Mouse (Mus musculus) embryonic facial prominence, embryonic 11.5 days (tissue): Measurements from ENCODE around the gene Pax5. TPM values are rescaled to one million over a fixed set of nuclear protein-coding genes. Genes with fewer than 3 reads are reported as not detected.
A peak's percentile ranks its signal among the peaks of the same experiment; 100 is the strongest.

Experiments used
- ATAC-seq: fragments of 200-750 bp; cut with Nextera tagmentation; replicated peaks from 2 replicates; pipeline ENCODE4 v1.8.0; 2017; ENCODE audit warnings: low read depth; ENCODE audit not compliant: insufficient number of reproducible peaks, low FRiP score, low TSS enrichment
- DNase-seq: peaks from one replicate; pipeline ENCODE4 v3.0.0-alpha.2; 2015; ENCODE audit warnings: low spot score
- H3K27ac ChIP-seq: fragments of 300-500 bp; sonication (generic); replicated peaks from 2 replicates; pipeline ENCODE4 v1.5.1; 2014; ENCODE audit warnings: mild to moderate bottlenecking, low read depth, low read length, control low read depth
- H3K27me3 ChIP-seq: fragments of 300-500 bp; sonication (generic); 2 replicates; pipeline ENCODE4 v1.6.1; 2014; ENCODE audit warnings: mild to moderate bottlenecking, low read length, moderate library complexity, mixed read lengths; ENCODE audit not compliant: control insufficient read depth, insufficient read depth
- H3K36me3 ChIP-seq: fragments of 300-500 bp; sonication (generic); replicated peaks from 2 replicates; pipeline ENCODE4 v1.6.1; 2014; ENCODE audit warnings: low read depth, mild to moderate bottlenecking, low read length, moderate library complexity, mixed read lengths; ENCODE audit not compliant: control insufficient read depth, insufficient read depth
- H3K4me1 ChIP-seq: fragments of 300-500 bp; sonication (generic); 2 replicates; pipeline ENCODE4 v1.6.1; 2014; ENCODE audit warnings: low read length, mixed read lengths; ENCODE audit not compliant: control insufficient read depth, insufficient read depth
- H3K4me2 ChIP-seq: fragments of 300-500 bp; sonication (generic); 2 replicates; pipeline ENCODE4 v1.6.1; 2014; ENCODE audit warnings: low read depth, mild to moderate bottlenecking, control low read depth, low read length, moderate library complexity
- H3K4me3 ChIP-seq: fragments of 300-500 bp; sonication (generic); 2 replicates; pipeline ENCODE4 v1.5.1; 2014; ENCODE audit warnings: low read depth, low read length, control low read depth
- H3K9ac ChIP-seq: fragments of 300-500 bp; sonication (generic); replicated peaks from 2 replicates; pipeline ENCODE4 v1.6.1; 2014; ENCODE audit warnings: mild to moderate bottlenecking, control low read depth, low read length
- H3K9me3 ChIP-seq: fragments of 300-500 bp; sonication (generic); replicated peaks from 2 replicates; pipeline ENCODE4 v1.6.1; 2016; ENCODE audit warnings: mild to moderate bottlenecking, low read length, inconsistent platforms, mixed read lengths; ENCODE audit not compliant: control insufficient read depth
- WGBS: fragments of 180-500 bp; shearing (Covaris S2); extraction: QIAGEN DNeasy Blood & Tissue Kit; methylation state at CpG from one replicate; pipeline ENCODE4 v1.1.7; 2014; 5-methylcytosine and 5-hydroxymethylcytosine counted together
- polyA plus RNA-seq: library from polyadenylated mRNA; unstranded; fragments of >200 nt; fragmentation: Nextera tagmentation; extraction: Ambion mirVana; gene quantifications from 2 replicates; pipeline ENCODE4 v1.2.1, GENCODE M21; 2014

Pax5 gene
- polyA plus RNA-seq, 1 experiment from 2014 or later, result 0.72 TPM

DNA sequence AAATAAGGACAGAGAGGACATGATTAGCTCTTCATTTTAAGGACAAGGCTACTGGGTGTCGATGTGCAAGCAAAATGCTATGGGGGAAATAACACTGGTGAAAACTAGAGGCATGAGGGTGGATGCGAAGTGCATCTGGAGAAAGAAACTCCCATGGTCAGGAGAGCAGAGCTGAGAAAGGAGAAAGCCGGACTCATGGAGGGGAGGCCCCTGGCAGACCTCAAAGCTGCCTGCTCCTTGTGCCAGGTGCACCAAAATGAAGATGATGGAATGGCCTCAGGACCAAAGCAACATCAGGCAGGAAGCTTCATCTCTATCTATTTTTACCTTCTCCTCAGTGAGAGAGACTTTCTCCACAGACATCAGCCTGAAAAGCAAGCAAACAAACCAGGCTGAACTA, 7.4 kb upstream of the Pax5 start:
- ATAC-seq (no peak), DNase-seq (no peak)
- H3K27me3 ChIP-seq, result peaks cover 29% of the 10 kb centered on the region
- H3K4me1 ChIP-seq, result no peaks in the 10 kb centered on the region
- H3K36me3 ChIP-seq, result no peaks in the 10 kb centered on the region
- no peaks in the 10 kb centered on the region for H3K9me3 ChIP-seq
- no peak overlapping the region for H3K9ac ChIP-seq
- H3K4me3 ChIP-seq, result no peak overlapping the region
- H3K4me2 ChIP-seq, result no peak overlapping the region
- H3K27ac ChIP-seq, result no peak overlapping the region
- 73% methylated on average over 3 of the region's 3 CpGs for WGBS

DNA sequence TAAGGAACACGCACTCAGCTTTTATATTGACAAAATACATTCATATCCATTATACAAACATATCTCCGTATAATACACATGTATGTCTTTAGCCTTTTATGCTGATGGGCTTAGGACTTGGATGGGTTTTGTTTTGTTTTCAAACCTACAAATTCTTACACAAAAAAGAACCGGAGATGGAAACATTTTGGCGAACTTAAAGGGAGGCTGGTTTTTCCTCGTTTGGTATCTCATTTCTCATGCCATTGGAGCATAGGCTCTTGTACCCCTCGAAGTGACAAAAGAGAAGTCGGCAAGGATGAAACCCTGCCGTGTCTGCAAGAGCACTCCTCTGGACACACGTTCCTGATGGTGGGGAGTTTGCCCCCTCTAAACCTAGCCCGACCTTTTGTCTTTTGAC, 6.1 kb upstream of the Pax5 start:
- no peak for DNase-seq

DNA sequence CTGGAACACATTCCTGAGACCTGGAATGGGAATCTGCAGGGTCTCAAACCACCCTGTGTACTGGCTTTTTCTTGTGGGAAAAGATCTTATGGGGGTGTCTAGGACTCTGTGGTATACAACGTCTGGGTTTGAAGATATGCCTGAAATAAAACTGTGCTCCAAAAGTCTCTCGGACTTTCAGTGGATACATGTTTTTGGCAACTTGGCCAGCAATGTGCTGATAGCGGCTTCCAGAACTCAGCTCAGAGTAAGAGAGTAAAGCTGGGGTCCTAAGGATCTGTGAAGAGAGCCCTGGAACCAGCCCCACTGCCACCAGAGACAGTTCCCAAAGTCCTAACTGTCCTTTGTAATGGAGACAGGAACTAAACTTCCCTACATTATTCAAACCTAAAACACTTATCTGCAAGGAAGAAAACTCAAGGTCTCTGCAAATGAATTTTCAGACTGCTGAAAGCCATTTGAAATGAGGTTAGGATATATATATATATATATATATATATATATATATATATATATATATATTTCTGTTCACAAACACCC, 5.4 kb upstream of the Pax5 start:
- H3K27ac ChIP-seq, result no peak overlapping the region
- no peak overlapping the region for H3K9ac ChIP-seq
- WGBS, result 11% methylated on average over 3 of the region's 3 CpGs
- H3K4me1 ChIP-seq, result no peaks in the 10 kb centered on the region
- peaks cover 41% of the 10 kb centered on the region for H3K27me3 ChIP-seq
- DNase-seq, result no peak
- no peak for ATAC-seq
- H3K9me3 ChIP-seq, result no peaks in the 10 kb centered on the region
- no peak overlapping the region for H3K4me2 ChIP-seq
- no peak overlapping the region for H3K4me3 ChIP-seq
- H3K36me3 ChIP-seq, result no peaks in the 10 kb centered on the region

More for the DNA sequence above, 6.1 kb upstream of the Pax5 start:
- ATAC-seq, result no peak
- Histone ChIP-seq H3K4me3 (no peak overlapping the region), H3K27me3 (peaks cover 34% of the 10 kb centered on the region), H3K4me2 (no peak overlapping the region), H3K4me1 (no peaks in the 10 kb centered on the region), H3K36me3 (no peaks in the 10 kb centered on the region), H3K9me3 (no peaks in the 10 kb centered on the region), H3K27ac (no peak overlapping the region), H3K9ac (no peak overlapping the region)
- WGBS, result 3% methylated on average over 10 of the region's 10 CpGs

DNA sequence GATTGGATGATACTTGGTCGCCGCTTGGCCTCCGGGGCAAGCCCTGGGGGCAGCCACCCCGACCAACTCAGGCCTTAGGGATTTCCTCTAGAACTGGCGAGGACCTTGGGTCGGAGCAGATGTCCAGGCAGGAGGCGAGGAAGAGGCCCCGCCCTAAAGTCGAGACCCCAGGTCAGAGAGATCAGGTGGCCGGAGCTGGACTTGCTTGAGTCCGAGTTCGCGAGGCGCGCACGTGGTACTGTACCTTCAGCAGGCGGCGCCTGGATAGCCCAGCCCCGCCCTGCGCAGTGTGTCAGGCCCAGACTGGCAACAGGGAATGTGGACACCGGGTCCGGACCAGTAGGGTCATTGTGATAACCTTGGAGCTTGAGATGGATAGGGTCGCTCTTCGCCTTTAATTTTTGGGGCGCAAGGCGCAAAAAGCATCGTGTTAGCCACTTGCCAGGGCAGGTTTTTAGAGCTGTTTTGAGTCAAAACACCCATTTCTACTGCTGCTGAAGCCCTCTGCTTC, 3.9 kb upstream of the Pax5 start:
- no peaks in the 10 kb centered on the region for H3K36me3 ChIP-seq
- H3K27ac ChIP-seq, result no peak overlapping the region
- H3K4me1 ChIP-seq, result no peaks in the 10 kb centered on the region
- no peak overlapping the region for H3K4me2 ChIP-seq
- no peaks in the 10 kb centered on the region for H3K9me3 ChIP-seq
- no peak overlapping the region for H3K4me3 ChIP-seq
- no peak for DNase-seq
- no peak for ATAC-seq
- WGBS, result under 1% methylated on average over 27 of the region's 27 CpGs
- peaks cover 51% of the 10 kb centered on the region for H3K27me3 ChIP-seq
- H3K9ac ChIP-seq, result no peak overlapping the region

DNA sequence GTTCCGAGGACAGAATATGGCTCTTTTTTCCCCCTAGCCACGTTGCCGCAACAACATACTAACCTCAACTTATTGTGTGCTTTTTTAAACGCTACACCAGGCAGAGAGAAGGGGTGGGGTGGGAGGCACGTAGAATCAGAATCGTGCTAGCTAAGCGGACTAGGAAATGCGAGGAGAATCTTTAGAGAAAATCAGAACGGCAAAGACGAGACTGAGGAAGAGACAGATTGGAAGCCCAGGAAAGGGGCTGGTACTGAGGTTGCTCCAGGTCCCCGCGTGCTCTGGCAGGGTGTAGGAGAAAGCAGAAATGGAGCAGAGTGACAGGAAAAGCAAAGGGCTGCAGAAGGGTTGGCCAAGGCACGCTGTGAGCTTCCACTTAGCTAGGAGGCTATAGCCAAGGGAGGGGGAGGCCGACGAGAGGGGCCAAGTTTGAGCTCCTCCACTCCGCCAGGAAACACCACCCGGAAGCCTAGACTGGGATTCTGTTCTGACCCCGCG, 3.3 kb upstream of the Pax5 start:
- under 1% methylated on average over 19 of the region's 19 CpGs for WGBS
- Histone ChIP-seq H3K27me3 (peaks cover 56% of the 10 kb centered on the region), H3K27ac (no peak overlapping the region), H3K36me3 (no peaks in the 10 kb centered on the region), H3K4me3 (no peak overlapping the region), H3K4me2 (no peak overlapping the region), H3K9me3 (no peaks in the 10 kb centered on the region), H3K9ac (no peak overlapping the region), H3K4me1 (no peaks in the 10 kb centered on the region)
- ATAC-seq (no peak), DNase-seq (no peak)

DNA sequence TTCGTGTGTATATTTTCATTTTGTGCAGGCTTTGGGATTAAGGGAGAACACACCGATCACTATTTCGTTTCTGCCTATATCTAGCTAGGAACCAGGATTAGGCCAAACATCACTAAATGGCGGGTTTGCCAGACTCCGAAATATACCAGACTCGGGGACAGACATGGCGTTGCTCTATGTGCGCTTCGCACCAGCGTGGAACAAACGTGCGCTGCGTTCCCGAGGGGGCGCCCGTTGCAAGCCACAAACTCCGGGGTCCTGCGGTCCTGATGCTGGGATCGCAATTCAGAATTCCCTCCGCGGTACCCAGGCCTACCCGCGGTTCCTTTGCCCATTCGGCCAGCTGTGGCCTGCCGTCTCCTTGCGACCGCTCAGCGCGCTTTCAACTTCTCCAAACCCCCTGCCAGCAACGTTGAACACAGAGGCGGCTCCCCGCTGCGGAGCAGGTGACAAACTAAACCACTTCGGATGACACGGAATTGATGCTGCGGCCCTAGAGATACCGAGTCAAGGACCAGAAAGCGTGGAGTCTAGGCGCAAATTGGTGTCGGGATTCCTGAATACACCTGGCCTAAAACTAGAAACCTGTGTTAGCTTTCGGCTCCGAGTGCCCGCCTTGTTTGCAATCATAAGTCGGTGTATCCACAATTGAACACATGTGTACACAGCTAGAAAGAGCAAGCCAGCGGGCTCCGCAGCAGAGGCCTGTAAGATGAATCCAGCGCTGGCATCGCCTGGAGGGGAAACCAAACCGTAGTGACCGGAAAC, 2.7 kb upstream of the Pax5 start:
- no peaks in the 10 kb centered on the region for H3K36me3 ChIP-seq
- H3K4me2 ChIP-seq, result no peak overlapping the region
- H3K27ac ChIP-seq, result no peak overlapping the region
- no peak for ATAC-seq
- peak; percentile 59 for DNase-seq
- no peaks in the 10 kb centered on the region for H3K9me3 ChIP-seq
- peaks cover 61% of the 10 kb centered on the region for H3K27me3 ChIP-seq
- no peak overlapping the region for H3K4me3 ChIP-seq
- under 1% methylated on average over 50 of the region's 50 CpGs for WGBS
- no peak overlapping the region for H3K9ac ChIP-seq
- H3K4me1 ChIP-seq, result no peaks in the 10 kb centered on the region

DNA sequence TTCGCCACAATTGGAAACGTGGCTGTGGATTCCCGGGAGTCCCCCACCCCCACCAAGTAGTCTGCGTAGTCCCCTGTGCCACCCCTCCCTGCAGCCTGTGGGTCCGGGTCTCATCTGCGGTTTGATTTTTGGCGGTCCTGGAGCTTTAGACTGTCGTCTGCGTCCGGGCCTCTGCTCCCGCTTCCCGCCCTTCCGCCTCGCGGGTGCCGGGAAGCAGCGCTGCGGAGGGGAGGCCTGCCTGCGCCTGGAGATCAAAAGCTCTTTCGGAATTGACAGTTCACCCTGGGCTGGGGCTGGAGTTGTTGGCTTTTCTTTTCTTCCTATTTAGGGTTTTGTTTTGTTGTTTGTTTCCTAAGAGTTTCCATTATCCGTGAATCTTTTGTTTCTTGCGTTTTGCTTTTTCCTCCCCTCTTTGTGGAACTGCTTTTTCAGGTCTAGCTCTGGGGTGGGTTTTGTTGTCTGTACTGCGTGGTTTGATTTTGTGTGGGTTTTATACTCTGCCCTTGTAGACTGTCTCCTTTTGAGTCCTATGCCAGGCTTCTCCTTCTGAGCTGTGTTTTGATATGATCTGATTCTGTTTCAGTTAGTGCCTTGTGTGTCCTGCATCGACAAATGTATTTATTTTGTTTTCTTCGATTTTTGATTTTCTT, 1.9 kb upstream of the Pax5 start:
- Histone ChIP-seq H3K4me1 (no peaks in the 10 kb centered on the region), H3K36me3 (no peaks in the 10 kb centered on the region), H3K9ac (no peak overlapping the region), H3K4me2 (no peak overlapping the region; the same call in 1 of the 2 replicates), H3K4me3 (no peak overlapping the region), H3K27me3 (peaks cover 64% of the 10 kb centered on the region), H3K27ac (no peak overlapping the region), H3K9me3 (no peaks in the 10 kb centered on the region)
- 1% methylated on average over 25 of the region's 25 CpGs for WGBS
- peak; percentile 56 for DNase-seq
- no peak for ATAC-seq
